Mouse (Mus musculus) cortical plate, adult 2 months (tissue): ENCODE measurements around the gene Cherp.

Experiments used
- CTCF ChIP-seq: fragments of 200-500 bp; IDR thresholded peaks from 2 replicates; pipeline ENCODE4 v1.5.1; 2011; ENCODE audit warnings: mild to moderate bottlenecking, control low read depth, low read length; ENCODE audit not compliant: insufficient read depth; ENCODE audit errors: extremely low read depth
- POLR2A ChIP-seq: fragments of 200-500 bp; IDR thresholded peaks from 2 replicates; pipeline ENCODE4 v1.6.1; 2011; ENCODE audit warnings: mild to moderate bottlenecking, low read length, control low read depth; ENCODE audit not compliant: insufficient read depth; ENCODE audit errors: extremely low read depth

GRCm38 (mm10) chr8:72469984-72470383 is 5.0 kb downstream of the Cherp start:
- no peak for TF ChIP-seq POLR2A
- TF ChIP-seq CTCF: no peak
